Mouse (Mus musculus) midbrain, postnatal 0 days (tissue): ENCODE results near the gene Scaper. TPM values are rescaled to one million over a fixed set of nuclear protein-coding genes. Genes with fewer than 3 reads are reported as not detected.

Experiments used
- ATAC-seq: fragments of 200-750 bp; cut with Nextera tagmentation; 2 replicates; pipeline ENCODE4 v1.8.0; 2017; ENCODE audit warnings: moderate number of reproducible peaks, mild to moderate bottlenecking, moderate TSS enrichment, moderate library complexity; ENCODE audit not compliant: low FRiP score
- DNase-seq: peaks from one replicate; pipeline ENCODE4 v3.0.0-alpha.2; 2015; ENCODE audit warnings: low spot score
- H3K27ac ChIP-seq: fragments of 300-500 bp; sonication (generic); 2 replicates; pipeline ENCODE4 v1.5.1; 2014; ENCODE audit warnings: low read depth, mild to moderate bottlenecking, low read length, mixed read lengths
- H3K27me3 ChIP-seq: fragments of 300-500 bp; sonication (generic); 2 replicates; pipeline ENCODE4 v1.6.1; 2014; ENCODE audit warnings: low read length, control low read depth, mixed read lengths; ENCODE audit not compliant: insufficient read depth
- H3K36me3 ChIP-seq: fragments of 300-500 bp; sonication (generic); 2 replicates; pipeline ENCODE4 v1.6.1; 2014; ENCODE audit warnings: low read length, control low read depth, mixed read lengths; ENCODE audit not compliant: insufficient read depth
- H3K4me1 ChIP-seq: fragments of 300-500 bp; sonication (generic); 2 replicates; pipeline ENCODE4 v1.6.1; 2014; ENCODE audit warnings: mild to moderate bottlenecking, control low read depth, antibody characterized with exemption, low read length, mixed read lengths; ENCODE audit not compliant: insufficient read depth
- H3K4me2 ChIP-seq: fragments of 300-500 bp; sonication (generic); 2 replicates; pipeline ENCODE4 v1.6.1; 2014; ENCODE audit warnings: low read depth, mild to moderate bottlenecking, low read length, mixed read lengths; ENCODE audit not compliant: poor library complexity, severe bottlenecking
- H3K4me3 ChIP-seq: fragments of 300-500 bp; sonication (generic); 2 replicates; pipeline ENCODE4 v1.5.1; 2014; ENCODE audit warnings: low read depth, mild to moderate bottlenecking, low read length, moderate library complexity
- H3K9ac ChIP-seq: fragments of 300-500 bp; sonication (generic); replicated peaks from 2 replicates; pipeline ENCODE4 v1.6.1; 2014; ENCODE audit warnings: mild to moderate bottlenecking, low read length, moderate library complexity, mixed read lengths; ENCODE audit not compliant: poor library complexity, severe bottlenecking
- H3K9me3 ChIP-seq: fragments of 300-500 bp; sonication (generic); 2 replicates; pipeline ENCODE4 v1.6.1; 2016; ENCODE audit warnings: low read length, control low read depth
- CTCF ChIP-seq: IDR thresholded peaks from 2 replicates; pipeline ENCODE4 v1.5.1; 2016; ENCODE audit warnings: antibody characterized with exemption, mild to moderate bottlenecking
- WGBS: fragments of 180-500 bp; shearing (Covaris S2); extraction: QIAGEN DNeasy Blood & Tissue Kit; methylation state at CpG from one replicate; pipeline ENCODE4 v1.1.7; 2014; 5-methylcytosine and 5-hydroxymethylcytosine counted together
- polyA plus RNA-seq: library from polyadenylated mRNA; unstranded; fragments of >200 nt; fragmentation: Nextera tagmentation; extraction: Ambion mirVana; gene quantifications from 2 replicates; pipeline ENCODE4 v1.2.1, GENCODE M21; 2015
- total RNA-seq: library from RNA; depleted of rRNA; stranded (reverse); fragments of >200 nt; gene quantifications from 2 replicates; pipeline ENCODE4 v1.2.3, GENCODE M21; 2014

Gene Scaper
- total and polyA plus RNA-seq, 2 experiments from 2014 or later, result 36.8 to 40.5 TPM

GRCm38 (mm10) chr9:55535907-55536306 is 402.0 kb downstream of the Scaper start:
- peak; percentile 76 for DNase-seq
- no peaks in the 10 kb centered on the region for H3K36me3 ChIP-seq
- H3K9ac ChIP-seq, result no peak overlapping the region
- no peak for ATAC-seq
- peaks cover 36% of the 10 kb centered on the region for H3K27me3 ChIP-seq
- no peak overlapping the region for H3K27ac ChIP-seq
- 10% methylated on average over 3 of the region's 3 CpGs for WGBS
- H3K4me2 ChIP-seq, result no peak overlapping the region
- no peak overlapping the region for H3K4me3 ChIP-seq
- H3K9me3 ChIP-seq, result no peaks in the 10 kb centered on the region
- no peaks in the 10 kb centered on the region for H3K4me1 ChIP-seq
- peak; percentile 78 for TF ChIP-seq CTCF

GRCm38 (mm10) chr9:55525716-55526115 is 412.2 kb downstream of the Scaper start:
- 38% methylated on average over 4 of the region's 4 CpGs for WGBS
- no peak for ATAC-seq

GRCm38 (mm10) chr9:55512027-55512543 is 425.8 kb downstream of the Scaper start, which contains the start of gene Etfa:
Etfa (minus strand) TSS chr9:55512243.
- peak within 1 kb of the TSS; percentile 80 for H3K9ac ChIP-seq
- peak within 1 kb of the TSS; percentile 79 for H3K4me3 ChIP-seq
- ATAC-seq, result peak; percentile 100
- peaks cover 5% of the 10 kb centered on the region; the same call in 1 of the 2 replicates for H3K27me3 ChIP-seq
- peak within 1 kb of the TSS; percentile 66 for H3K27ac ChIP-seq
- H3K9me3 ChIP-seq, result no peaks in the 10 kb centered on the region
- H3K4me1 ChIP-seq, result no peaks in the 10 kb centered on the region
- no peaks in the 10 kb centered on the region for H3K36me3 ChIP-seq
- TF ChIP-seq CTCF, result no peak
- under 1% methylated on average over 47 of the region's 47 CpGs for WGBS
- peak within 1 kb of the TSS; percentile 98 for H3K4me2 ChIP-seq
- DNase-seq, result peak; percentile 97

More at GRCm38 (mm10) chr9:55525716-55526115, 412.2 kb downstream of the Scaper start:
- Histone ChIP-seq H3K4me1 (no peaks in the 10 kb centered on the region), H3K4me3 (no peak overlapping the region), H3K9ac (no peak overlapping the region), H3K27me3 (no peaks in the 10 kb centered on the region), H3K27ac (no peak overlapping the region), H3K36me3 (no peaks in the 10 kb centered on the region), H3K9me3 (no peaks in the 10 kb centered on the region), H3K4me2 (no peak overlapping the region)
- DNase-seq, result no peak
- peak; percentile 38 for TF ChIP-seq CTCF

GRCm38 (mm10) chr9:55511521-55511993 is 426.4 kb downstream of the Scaper start:
- H3K9me3 ChIP-seq, result no peaks in the 10 kb centered on the region
- under 1% methylated on average over 32 of the region's 32 CpGs for WGBS
- DNase-seq (peak; percentile 49), ATAC-seq (peak; percentile 77)
- peak overlapping the region; percentile 80 for H3K9ac ChIP-seq
- H3K4me3 ChIP-seq, result peak overlapping the region; percentile 79
- no peak for TF ChIP-seq CTCF
- H3K27me3 ChIP-seq, result peaks cover 5% of the 10 kb centered on the region; the same call in 1 of the 2 replicates
- peak overlapping the region; percentile 66 for H3K27ac ChIP-seq
- peak overlapping the region; percentile 98 for H3K4me2 ChIP-seq
- H3K4me1 ChIP-seq, result no peaks in the 10 kb centered on the region
- H3K36me3 ChIP-seq, result no peaks in the 10 kb centered on the region

GRCm38 (mm10) chr9:55510651-55511235 is 427.2 kb downstream of the Scaper start:
- peak overlapping the region; percentile 79; the same call in 1 of the 2 replicates for H3K4me3 ChIP-seq
- H3K9ac ChIP-seq, result no peak overlapping the region
- no peaks in the 10 kb centered on the region for H3K9me3 ChIP-seq
- H3K27me3 ChIP-seq, result peaks cover 5% of the 10 kb centered on the region; the same call in 1 of the 2 replicates
- TF ChIP-seq CTCF, result no peak
- H3K27ac ChIP-seq, result no peak overlapping the region
- no peaks in the 10 kb centered on the region for H3K36me3 ChIP-seq
- H3K4me1 ChIP-seq, result no peaks in the 10 kb centered on the region
- DNase-seq (no peak), ATAC-seq (no peak)
- peak overlapping the region; percentile 98; the same call in 1 of the 2 replicates for H3K4me2 ChIP-seq
- 78% methylated on average over 10 of the region's 10 CpGs for WGBS

GRCm38 (mm10) chr9:55509731-55510130 is 428.2 kb downstream of the Scaper start:
- 88% methylated on average over 1 of the region's 1 CpGs for WGBS
- peaks cover 5% of the 10 kb centered on the region; the same call in 1 of the 2 replicates for H3K27me3 ChIP-seq
- H3K9ac ChIP-seq, result 0 out of 2 replicates have a peak overlapping the region, but pooled peaks have one; percentile 8
- no peak for DNase-seq
- H3K27ac ChIP-seq, result no peak overlapping the region
- TF ChIP-seq CTCF, result no peak
- no peaks in the 10 kb centered on the region for H3K36me3 ChIP-seq
- H3K4me3 ChIP-seq, result no peak overlapping the region
- H3K9me3 ChIP-seq, result no peaks in the 10 kb centered on the region
- no peak for ATAC-seq
- H3K4me2 ChIP-seq, result no peak overlapping the region
- H3K4me1 ChIP-seq, result no peaks in the 10 kb centered on the region
